Mouse (Mus musculus): ENCODE measurements around the gene Prim2.

Prim2 gene

DNA sequence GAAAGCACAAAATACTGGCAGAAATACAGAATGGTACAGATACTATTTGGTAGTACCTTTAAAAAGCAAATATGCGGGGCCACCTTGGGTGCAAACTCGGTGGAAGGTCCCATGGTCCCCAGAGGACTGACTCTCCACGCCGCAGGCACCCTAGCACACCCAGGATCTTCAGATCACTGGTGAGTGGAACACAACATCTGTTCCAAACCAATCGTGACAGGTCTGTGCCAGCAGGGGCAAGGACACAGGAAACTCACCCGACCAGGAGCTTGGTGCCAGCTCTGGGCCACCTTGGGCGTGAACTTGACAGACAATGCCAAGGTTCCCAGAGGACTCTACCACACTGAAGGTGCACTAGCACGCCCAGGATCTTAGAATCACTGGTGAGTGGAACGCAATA is 118.2 kb downstream of the Prim2 start:
- no peak for DNase-seq (ENCODE audit: low read depth, low spot score)

DNA sequence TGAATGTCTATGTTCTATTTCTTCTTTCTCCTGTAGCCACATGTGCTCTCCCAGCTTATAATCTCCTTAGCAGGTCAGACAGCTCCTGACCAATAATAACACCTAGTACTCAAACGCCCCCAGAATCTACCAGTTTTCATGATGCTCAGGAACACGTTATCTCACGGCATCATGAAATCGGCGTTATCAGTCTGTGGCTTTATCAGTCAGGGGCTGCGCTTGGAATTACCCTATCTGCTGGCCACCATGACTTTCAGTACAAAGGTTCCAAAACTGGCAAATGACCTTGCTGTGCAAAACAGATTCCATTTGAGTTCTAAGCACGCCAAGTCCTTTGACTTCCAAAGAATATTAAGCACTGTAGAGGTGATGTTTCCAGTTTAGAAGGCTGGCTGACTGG is 127.9 kb downstream of the Prim2 start:
- DNase-seq (ENCODE audit: low read depth, low spot score), result no peak

DNA sequence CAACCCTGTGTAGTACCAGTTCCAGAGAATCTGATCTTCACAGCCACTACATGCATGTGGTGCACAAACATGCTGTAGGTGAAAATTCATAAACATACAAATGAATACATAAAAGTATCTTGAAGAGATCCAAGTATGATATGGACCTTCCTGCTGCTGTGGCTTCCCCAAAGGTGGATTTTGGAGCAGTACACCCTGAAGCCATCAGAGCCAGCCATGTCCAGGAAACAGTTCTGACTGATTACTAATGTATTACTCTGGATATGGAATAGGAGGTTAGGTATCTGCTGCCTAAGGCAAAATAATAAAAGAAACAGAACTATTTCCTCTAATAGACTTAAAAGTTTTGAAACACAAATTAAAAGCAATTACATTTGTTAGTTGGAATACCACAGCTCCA is 131.6 kb downstream of the Prim2 start:
- no peak for DNase-seq (ENCODE audit: low read depth, low spot score)

DNA sequence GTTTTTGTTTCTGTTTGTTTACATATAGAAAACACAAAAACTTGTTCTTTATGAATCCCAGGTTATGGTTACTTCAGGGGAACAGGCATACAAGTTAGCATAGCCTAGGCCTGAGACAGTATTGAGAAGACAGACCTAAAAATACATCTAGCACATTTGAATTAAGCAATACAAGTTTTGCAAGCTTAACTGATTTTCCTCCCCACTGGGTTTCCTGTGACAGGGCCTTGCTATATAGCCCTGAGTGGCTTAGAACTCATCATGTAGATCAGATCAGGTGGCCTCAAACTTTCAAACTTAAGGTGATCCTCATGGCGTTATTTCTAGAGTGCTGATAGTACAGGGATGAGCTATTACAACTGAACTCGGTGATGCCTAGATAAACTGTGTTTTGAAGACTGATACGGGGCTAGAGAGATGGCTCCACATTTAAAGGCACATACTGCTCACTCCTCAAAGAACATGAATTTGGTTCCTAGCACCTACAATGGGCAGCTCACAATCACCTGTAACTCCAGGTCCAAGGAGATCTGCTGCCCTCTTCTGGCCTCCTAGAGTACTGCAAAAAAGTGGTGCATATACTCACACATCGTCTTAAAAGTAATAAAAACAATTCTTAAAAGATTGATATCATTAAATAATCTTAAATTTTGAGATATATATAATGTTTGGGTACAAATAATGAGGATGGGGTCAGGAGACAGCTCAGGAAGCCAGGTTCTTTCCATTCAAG is 133.2 kb downstream of the Prim2 start:
- DNase-seq (ENCODE audit: low read depth, low spot score), result peak; percentile 24

DNA sequence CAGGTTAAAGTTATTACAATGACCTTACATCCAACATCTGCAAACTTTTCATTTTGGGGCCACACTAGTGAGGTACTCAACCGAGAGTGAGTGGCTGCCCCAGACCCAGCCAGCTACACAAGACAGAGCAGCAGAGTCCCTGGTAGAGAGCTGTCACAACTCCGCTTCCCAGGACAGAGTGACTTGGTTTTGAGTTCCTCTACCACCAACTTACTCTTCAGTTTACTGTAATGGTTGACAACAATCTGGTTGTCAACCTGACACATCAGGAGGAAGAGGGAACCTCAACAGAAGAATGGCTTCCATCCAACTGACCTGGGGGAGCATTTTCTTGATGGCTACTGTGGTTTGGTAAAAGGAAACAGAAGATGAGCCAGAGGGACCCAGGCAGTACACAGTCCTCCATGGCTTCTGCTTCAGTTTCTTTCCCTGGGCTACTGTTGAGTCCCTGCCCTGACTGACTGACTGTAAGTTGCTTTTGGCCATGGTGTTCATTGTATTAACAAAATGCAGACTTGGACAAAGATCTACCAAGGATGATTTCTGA is 134.4 kb downstream of the Prim2 start:
- DNase-seq (ENCODE audit: low read depth, low spot score), result no peak

DNA sequence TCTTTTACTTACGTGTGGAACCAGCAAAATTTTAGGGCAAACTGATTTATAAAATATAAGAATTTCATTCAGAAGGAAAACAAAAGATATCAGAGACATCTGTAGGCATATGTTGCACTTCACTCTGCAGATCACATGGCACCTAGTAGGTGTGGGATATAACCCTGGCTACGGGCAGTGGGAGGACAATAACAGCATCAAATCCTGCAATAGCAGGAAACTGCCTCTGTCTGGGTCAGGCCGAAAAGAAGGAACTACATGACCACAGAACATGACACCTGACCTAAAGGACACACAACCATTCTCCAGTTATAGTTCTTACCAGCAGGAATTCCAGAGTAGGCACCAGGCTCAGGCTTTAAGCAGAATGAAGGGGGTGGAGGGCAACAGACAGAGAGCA is 137.7 kb downstream of the Prim2 start:
- DNase-seq (ENCODE audit: low read depth, low spot score), result no peak

DNA sequence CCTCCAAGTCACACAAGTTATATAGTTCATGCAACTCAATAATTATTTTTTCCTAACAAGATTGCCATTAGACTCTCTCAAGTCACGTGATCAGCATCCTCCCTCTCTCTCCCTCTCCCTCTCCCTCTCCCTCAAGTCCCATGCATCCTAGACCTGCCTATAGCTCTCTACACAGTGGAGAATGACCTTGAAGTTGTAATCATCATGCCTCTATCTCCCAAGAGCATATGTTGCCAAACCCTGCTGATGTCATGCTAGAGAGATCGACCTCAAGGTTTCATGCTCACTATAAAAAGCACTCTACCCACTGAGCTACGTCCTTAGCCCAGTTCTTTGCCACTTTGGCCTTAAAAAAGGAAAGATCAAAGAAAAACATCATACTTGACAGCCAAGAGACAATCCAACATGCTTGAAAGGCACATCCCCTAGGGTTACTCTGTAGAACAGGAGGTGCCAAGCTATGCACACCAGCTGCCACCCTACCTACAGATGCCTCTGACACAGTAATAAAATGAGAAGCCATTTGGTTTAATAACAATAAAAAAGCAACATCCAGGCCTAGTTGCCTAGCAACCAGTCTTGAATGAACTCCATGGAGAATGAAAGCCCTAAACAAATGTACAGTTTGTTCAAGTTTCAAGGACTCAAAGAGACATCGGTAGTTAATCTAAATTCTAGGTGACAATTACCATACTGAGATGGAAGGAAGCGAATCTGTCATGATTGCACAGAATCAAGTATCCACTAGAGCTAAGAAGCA is 138.3 kb downstream of the Prim2 start:
- no peak for DNase-seq (ENCODE audit: low read depth, low spot score)

DNA sequence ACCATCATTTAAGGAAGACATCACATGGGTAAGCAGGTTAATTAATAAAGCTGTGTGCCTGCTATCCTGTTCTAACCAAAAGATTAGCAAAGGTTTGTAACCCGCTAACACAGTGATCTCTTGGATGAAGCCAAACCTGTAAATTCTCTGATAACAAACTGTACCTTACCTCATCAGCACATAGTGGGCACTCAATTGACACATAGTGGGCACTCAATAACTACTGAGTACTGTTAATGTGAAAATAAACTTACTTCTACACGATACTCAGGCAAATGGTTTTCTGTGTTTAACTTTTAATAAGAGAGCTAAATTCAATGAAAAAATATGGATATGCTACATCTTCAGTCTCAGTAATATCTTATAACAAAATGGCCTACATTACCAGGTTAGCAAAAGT is 139.1 kb downstream of the Prim2 start:
- no peak for DNase-seq (ENCODE audit: low read depth, low spot score)

DNA sequence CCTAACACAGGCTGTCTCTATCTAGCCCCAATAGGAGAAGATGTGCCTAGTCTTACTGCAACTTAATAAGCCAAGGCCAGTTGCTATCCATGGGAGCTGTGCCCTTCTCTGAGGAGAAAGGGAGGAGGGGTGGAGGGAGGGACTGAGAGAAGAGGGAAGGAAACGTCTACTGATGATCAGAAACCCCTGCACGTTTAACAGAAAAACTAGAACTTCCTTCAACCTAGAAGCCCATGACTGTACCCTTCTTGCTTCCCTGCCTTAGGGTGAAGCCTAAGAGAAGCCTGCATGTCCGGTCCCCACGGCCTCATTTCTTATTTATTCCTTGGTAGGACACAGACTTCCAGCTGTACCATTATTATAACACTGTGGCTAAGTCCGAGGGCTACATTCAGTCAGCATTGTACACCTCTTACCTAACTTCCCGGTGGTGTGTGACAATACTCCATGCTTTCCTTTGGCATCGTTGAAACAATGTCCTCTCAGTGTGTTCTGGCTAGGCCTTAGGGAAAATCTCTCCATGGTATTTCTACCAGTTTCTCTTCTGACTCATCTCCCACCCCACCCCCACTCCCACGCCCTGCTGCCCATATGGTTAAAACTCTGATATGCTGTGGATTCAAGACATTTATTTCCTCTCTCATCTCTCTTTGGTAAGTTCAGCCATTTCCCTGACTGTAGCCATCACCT is 139.9 kb downstream of the Prim2 start:
- no peak for DNase-seq (ENCODE audit: low read depth, low spot score)

DNA sequence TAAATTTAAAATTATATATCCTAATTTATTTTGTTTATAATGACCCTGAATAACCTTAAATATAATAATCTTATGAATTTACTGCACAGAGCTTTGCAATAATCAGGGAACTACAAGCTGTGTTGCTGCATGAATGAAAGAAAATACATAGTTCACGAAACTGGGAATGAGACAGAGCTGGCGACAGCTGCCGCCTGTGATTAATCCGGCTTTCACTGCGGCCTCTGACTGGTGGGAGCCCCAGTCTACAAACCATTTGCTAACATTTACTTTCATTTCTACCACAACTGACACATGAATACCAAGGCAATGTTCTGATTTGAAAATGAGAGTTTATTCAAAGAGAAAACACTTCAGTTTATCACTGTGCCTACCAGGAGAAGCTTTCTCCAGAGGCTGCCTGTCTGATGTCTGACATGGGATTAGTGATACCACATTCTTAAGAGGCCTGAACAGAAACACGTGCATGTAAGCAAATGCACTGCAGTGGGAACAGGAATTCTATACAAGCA is 142.2 kb downstream of the Prim2 start:
- no peak for DNase-seq (ENCODE audit: low read depth, low spot score)

DNA sequence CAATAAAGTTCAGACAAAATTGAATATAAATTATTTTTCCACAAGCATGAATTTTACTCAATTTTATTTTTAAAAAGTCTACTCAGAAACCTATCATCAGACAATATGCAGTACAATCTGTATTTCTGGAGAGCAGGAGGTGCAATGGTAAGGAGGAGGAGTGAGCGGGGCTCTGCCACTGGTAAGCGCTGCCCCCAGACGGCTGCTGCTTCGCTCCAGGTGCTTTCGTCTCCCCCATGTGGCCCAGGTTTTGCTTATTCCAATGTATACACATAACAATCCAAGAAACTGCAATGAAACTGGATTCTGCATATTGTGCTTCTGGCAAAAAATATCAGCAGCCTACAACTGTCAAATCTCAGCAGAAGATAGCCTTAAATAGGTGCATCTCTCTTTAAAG is 146.4 kb downstream of the Prim2 start:
- DNase-seq (ENCODE audit: low read depth, low spot score), result no peak

DNA sequence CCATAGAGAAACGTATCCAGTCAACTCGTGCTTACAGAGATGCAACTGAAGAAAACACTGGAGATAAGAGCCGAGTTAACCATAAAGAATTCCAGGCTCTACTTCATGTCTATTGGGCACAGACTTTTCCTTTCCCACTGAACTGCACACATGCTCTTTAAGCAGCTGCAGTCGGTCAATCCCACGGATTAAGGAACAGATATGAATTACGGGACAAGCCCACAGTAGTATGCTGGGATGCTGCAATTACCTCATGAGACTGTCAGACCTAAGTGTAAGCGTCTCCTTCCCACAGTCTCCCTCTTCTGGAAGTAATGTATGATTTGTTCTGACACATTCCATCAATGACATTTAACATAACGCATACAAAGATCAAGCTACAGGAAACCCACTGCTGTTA is 154.5 kb downstream of the Prim2 start:
- DNase-seq (ENCODE audit: low read depth, low spot score), result no peak

DNA sequence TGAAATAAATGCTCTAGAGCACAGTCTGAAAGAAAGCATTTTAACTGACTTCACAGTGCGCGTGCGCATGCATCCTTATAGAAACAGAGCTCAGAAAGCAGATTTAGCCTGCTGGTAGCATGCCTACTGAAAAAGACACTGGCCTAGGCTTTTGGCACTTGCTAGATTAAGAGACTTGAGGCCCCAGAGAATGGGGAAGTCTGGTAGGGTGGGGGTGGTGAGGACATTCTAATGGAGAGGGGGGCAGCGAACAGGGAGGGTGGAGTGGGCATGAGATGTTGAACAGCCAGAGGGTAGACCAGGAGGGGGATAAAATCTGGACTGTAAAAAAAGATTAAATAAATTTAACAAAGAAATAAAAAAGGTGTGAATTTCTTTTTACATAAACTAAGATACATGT is 158.3 kb downstream of the Prim2 start:
- DNase-seq (ENCODE audit: low read depth, low spot score), result no peak

DNA sequence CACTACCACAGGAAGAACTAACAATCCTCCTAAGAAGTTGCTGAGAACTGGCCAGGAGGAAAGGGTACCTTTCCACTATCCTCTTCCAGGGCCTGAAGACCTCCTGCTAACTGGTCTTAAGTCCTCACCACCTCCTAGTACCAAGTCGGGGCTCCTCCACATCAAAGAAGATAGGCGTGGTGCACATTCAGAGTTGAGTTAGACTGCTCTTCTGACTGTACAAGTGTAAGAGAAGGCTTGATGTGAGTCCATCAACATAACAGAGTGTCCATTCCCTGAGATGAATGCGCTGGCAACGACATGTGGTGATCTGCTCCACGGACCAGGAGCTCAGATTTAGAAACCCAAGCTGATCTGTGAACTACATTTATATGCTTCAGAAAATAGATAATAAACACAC is 165.2 kb downstream of the Prim2 start:
- no peak for DNase-seq (ENCODE audit: low read depth, low spot score)

DNA sequence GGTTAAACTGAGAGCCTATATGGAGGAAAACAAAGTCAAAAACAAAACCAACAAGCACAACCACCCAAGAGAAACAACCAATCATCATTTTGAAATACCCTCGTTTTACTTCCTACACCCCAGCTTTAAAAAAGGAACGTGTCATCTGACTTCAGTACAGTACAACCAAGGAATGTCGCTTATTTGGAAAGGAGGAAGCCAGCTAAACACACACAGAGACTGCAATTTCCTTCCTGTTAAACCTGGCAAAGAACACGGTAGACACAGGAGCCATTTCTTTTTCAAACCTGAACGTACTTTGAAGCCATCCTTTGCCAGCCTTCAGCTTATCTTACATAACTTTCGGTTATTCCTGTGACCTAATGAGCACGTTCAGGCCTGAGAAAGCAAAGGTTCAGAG is 166.7 kb downstream of the Prim2 start:
- DNase-seq (ENCODE audit: low read depth, low spot score), result no peak

DNA sequence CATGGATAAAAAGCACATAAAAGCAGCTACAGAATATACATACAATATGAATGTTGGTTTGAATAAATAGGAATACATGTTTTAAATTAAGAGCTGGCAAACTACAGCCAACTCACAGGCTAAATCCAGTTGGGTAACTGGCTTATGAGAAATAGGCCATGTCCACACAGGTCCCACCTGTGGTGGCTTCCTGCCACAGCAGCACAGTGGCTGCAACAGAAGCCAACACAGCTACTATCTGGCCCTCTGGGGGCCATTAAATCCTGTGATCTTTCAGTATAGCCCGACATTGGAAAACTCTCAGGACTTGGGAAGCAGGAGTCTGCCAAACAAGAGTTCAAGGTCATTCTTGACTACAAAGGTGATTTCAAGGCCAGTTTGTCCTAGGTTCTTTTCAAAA is 167.3 kb downstream of the Prim2 start:
- DNase-seq (ENCODE audit: low read depth, low spot score), result no peak

DNA sequence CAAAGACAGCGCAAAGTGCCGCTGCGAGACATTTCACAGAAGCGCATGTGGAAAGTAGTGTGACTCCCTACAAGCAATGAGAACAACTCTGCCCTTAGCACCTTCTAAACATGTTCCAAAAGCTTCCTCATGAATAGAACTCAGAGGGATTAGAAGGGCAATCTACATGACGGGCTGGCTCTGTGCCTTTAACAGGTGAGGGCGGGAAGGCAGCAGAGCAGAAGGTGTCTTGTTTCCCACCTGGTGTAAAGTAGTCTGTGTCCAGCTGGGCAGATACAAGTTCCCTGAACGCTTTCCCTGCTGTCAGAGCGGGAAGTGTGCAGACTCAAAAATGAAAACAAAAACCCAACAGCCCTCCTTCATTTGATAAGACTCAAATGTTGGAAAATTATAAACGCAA is 169.5 kb downstream of the Prim2 start:
- DNase-seq (ENCODE audit: low read depth, low spot score), result no peak

DNA sequence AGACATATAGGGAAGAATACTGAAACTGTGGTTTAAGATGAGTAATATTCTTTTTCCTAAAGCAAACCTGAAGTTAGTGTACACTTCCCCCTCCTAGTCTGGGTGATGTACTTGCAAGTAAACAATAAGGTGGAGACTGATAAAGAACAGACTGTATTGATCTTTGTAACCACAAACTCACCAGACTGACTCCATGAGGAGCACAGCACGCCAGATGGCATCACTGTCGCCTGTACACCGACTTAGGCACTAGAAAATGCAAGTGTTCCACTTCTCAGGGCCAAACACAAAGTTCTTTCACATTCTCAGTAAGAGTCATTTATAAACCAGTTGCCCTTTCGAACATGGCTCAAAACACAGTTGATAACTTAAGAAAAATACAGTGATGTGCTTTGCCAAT is 170.0 kb downstream of the Prim2 start:
- no peak for DNase-seq (ENCODE audit: low read depth, low spot score)

DNA sequence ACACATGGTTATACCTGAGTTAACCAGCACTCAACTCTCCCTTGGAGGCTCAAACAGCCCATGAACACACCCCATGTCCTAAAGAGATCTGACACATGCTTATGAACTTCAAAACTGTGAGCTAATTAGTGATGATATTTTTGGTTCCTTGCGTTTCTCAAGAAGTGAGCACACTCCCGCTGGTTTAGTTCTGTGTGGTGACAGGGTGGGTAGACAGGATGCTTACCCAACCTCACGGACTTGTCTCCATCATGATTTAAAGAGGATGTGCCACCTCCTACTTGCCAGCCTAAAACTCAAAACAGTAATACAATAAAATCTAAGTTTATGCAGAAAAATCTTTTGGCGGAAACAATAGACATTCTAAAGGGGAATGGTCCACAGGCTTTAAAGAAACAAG is 173.5 kb downstream of the Prim2 start:
- DNase-seq (ENCODE audit: low read depth, low spot score), result no peak

DNA sequence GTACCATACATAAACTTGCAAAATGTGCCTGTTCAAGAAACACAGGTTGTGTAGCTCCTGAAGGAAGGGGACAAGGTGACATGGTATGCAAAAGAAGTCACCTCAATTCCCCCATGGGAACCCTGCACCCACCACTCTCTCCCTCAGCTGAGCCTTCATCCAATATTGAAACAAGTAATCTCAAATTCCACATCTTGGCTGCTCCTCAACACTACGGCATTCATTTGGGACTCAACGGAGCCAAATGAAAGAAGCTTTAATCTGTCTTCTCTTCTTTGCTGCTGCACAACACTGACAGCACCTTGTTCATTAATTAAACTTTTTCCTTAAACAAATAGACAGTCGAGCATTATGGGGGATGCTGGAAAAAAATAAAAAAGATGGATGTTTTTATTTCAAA is 174.0 kb downstream of the Prim2 start:
- DNase-seq (ENCODE audit: low read depth, low spot score), result no peak

DNA sequence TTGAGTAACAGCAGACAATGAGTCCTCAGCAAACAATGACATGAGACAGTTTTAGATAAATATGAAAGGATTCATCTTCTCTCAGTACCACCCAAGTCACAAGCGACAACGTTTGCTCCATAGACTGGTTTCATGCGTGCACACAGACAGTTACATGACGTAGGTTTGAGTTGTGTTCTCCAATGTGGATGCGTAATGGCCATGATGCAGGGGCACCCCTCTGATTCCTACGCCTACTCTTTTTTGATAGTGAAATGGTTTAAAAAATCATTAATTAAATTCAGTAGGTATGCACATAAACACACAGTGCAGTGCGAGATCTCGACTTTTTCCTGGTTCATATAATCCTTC is 174.4 kb downstream of the Prim2 start:
- no peak for DNase-seq (ENCODE audit: low read depth, low spot score)

DNA sequence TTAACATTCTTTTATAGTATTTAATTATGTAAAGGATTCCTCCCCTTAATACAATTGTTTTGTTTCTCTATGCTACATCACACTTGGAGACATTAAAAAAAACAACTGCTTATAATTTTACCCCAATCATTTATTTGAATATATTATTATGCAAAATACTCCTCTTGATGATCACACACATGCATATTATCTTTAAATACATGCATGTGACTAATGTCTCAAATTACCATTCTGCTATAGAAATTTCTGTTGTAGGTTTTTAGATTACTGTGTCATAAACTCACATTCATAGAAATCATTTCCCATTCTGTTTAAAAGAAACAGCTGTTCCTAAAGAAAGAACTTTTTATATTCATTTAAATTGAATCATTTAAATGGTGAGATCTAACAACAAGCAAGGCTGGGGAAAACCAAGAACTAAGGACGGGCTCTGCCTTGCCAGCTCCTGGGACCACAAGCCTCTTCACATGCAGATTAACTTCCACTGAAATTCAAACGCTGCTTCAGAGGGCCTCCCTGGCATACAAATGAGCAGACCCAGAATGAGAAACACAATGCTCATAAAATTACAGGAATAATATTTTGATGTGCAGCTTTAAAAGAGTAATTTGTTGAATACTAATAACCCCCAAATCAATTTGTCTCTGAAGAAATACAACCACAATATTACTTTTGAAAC is 174.9 kb downstream of the Prim2 start:
- no peak for DNase-seq (ENCODE audit: low read depth, low spot score)
